7 mouse cellular contexts compared by ENCODE assay signal in the genomic region with DNA sequence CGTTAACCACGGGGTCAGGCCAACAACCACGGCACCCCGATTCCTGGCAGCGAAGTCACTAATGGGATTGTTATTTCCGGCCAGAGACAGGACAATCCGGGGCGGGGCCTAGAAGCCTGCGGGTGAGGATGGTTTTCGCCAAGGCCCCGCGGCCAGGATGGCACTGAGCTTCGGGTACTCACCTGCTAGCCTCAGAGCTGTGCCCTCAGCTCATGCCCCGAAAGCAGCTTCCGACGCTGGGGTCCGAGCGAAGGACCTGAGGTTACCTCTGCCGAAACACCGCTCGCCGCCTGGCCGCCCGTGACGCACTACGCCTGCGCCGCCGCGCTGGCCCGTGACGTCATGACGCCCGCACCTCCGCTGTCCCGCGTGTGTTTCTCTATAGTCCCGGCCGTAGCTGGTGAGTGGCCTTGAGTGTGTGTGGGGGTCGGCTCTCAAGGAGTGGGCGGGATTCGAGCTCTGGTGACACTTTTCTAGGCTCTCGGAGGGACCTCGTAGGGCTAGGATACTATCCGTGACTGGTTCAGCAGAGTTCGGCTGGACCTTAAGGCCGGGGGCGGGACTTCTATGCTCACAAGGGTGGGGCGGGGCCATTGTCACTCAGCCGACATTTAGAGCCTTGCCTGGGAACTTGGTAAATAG. TPM values are rescaled to one million over a fixed set of nuclear protein-coding genes. Genes with fewer than 3 reads are reported as not detected.
DNase-seq lines count a peak whose midpoint lies in the region; ATAC-seq lines count a peak whose summit lies in the region.

Gene Mrrf (plus strand): TSS at position 90 of the 642 bp plus-strand sequence.
Gene Rbm18 (minus strand): TSS at position 474 of the 642 bp plus-strand sequence.

- ATAC-seq in intestine, embryonic 15.5 days: peak; percentile 98

- DNase-seq in adrenal gland, adult 2 months: peak; percentile 96
- DNase-seq in embryo, embryonic 11.5 days (ENCODE audit: low read depth, low spot score): peak; percentile 85
- DNase-seq in gastrocnemius, postnatal 36 days: peak; percentile 80 to 96
- peak; percentile 93 to 97 for DNase-seq in left cerebral cortex, postnatal 25 days (ENCODE audit: low spot score in 2 of 2)
- peak; percentile 91 for DNase-seq in midbrain, embryonic 10.5 days (ENCODE audit: low spot score)
- DNase-seq in right cerebral cortex, postnatal 4 days: peak; percentile 90

- peak within 1 kb of the TSS; percentile 71 for H3K4me3 ChIP-seq in intestine, embryonic 15.5 days (replicated peaks)
- peak within 1 kb of the TSS; percentile 83 for H3K4me3 ChIP-seq in midbrain, embryonic 10.5 days

- peaks cover 12% of the 10 kb centered on the region; the same call in 1 of the 2 replicates for H3K36me3 ChIP-seq in intestine, embryonic 15.5 days
- H3K36me3 ChIP-seq in midbrain, embryonic 10.5 days: peaks cover 35% of the 10 kb centered on the region

- peak within 1 kb of the TSS; percentile 84 for H3K27ac ChIP-seq in intestine, embryonic 15.5 days
- peak within 1 kb of the TSS; percentile 95 for H3K27ac ChIP-seq in midbrain, embryonic 10.5 days (replicated peaks)

- H3K9me3 ChIP-seq in intestine, embryonic 15.5 days: no peaks in the 10 kb centered on the region
- H3K9me3 ChIP-seq in midbrain, embryonic 10.5 days (replicated peaks): no peaks in the 10 kb centered on the region

- WGBS in intestine, embryonic 15.5 days: under 1% methylated on average over 50 of the region's 50 CpGs
- under 1% methylated on average over 50 of the region's 50 CpGs for WGBS in midbrain, embryonic 10.5 days

- H3K27me3 ChIP-seq in intestine, embryonic 15.5 days (replicated peaks): no peaks in the 10 kb centered on the region
- no peaks in the 10 kb centered on the region for H3K27me3 ChIP-seq in midbrain, embryonic 10.5 days (ENCODE audit: low read depth, poor library complexity, severe bottlenecking)

- intact Hi-C loops in gastrocnemius, postnatal 36 days (cut with DNase I): no loop called here
- intact Hi-C loops in left cerebral cortex, postnatal 25 days (cut with DNase I): loop anchor here (5.0 kb wide), 4 partner anchors 61 to 129 kb away; partner anchors contain the start of genes Morn5 and Ndufa8

- H3K4me1 ChIP-seq in intestine, embryonic 15.5 days (replicated peaks): 0 out of 2 replicates have a peak, but pooled peaks cover 10% of the 10 kb centered on the region
- H3K4me1 ChIP-seq in midbrain, embryonic 10.5 days: peaks cover 18% of the 10 kb centered on the region

- H3K4me2 ChIP-seq in intestine, embryonic 15.5 days (replicated peaks): peak within 1 kb of the TSS; percentile 67

- H3K9ac ChIP-seq in intestine, embryonic 15.5 days: peak within 1 kb of the TSS; percentile 73

RNA-seq across cellular contexts. Expression of gene Mrrf, which starts in this region (rescaled TPM):
- total RNA-seq in adrenal gland, adult 2 months (2021): 10 to 100 TPM; 24.0 to 31.8 TPM
- polyA plus RNA-seq in adrenal gland, adult 2 months (2012; rRNA removed): 18.5 and 22.2 TPM in 2 replicates
- 10 to 100 TPM; 13.5 to 18.8 TPM for total RNA-seq in gastrocnemius, postnatal 36 days (2021)
- 35.1 and 35.9 TPM in 2 replicates for polyA plus RNA-seq in intestine, embryonic 15.5 days (2015; fragmentation: Nextera tagmentation; extraction: Ambion mirVana)
- 10 to 100 TPM; 15.5 to 20.0 TPM for total RNA-seq in left cerebral cortex, postnatal 25 days (2021)
- polyA plus RNA-seq in midbrain, embryonic 10.5 days (2016; fragmentation: Nextera tagmentation; extraction: Ambion mirVana): 25.6 and 30.1 TPM in 2 replicates

RNA-seq across cellular contexts. Expression of gene Rbm18, which starts in this region (rescaled TPM):
- total RNA-seq in adrenal gland, adult 2 months (2021): 10 to 100 TPM; 27.0 to 27.1 TPM
- polyA plus RNA-seq in adrenal gland, adult 2 months (2012; rRNA removed): 3.2 and 3.6 TPM in 2 replicates
- total RNA-seq in gastrocnemius, postnatal 36 days (2021): 10 to 100 TPM; 28.9 to 31.1 TPM
- 49.0 and 54.4 TPM in 2 replicates for polyA plus RNA-seq in intestine, embryonic 15.5 days (2015; fragmentation: Nextera tagmentation; extraction: Ambion mirVana)
- total RNA-seq in left cerebral cortex, postnatal 25 days (2021): 10 to 100 TPM; 53.4 to 54.6 TPM
- 80.8 and 95.4 TPM in 2 replicates for polyA plus RNA-seq in midbrain, embryonic 10.5 days (2016; fragmentation: Nextera tagmentation; extraction: Ambion mirVana)

Comparison
In these comparisons a context has a peak if more than half of its experiments do, and no peak if none do; other contexts are left out.
1. Peak in every context shown above with its lines: DNase-seq, ATAC-seq, H3K4me3 ChIP-seq and H3K27ac ChIP-seq.
2. RNA of gene Rbm18 (polyA plus RNA-seq): 80.8 to 95.4 TPM in midbrain, embryonic 10.5 days and 49.0 to 54.4 TPM in intestine, embryonic 15.5 days; 3.2 to 3.6 TPM in adrenal gland, adult 2 months; every median in the first group is over 10 times any median in the second.